Mouse (Mus musculus) limb, embryonic 11.5 days (tissue): Measurements from ENCODE around the gene Pex11g. TPM values are rescaled to one million over a fixed set of nuclear protein-coding genes. Genes with fewer than 3 reads are reported as not detected.

Experiments
- polyA plus RNA-seq: library from polyadenylated mRNA; unstranded; fragments of >200 nt; fragmentation: Nextera tagmentation; extraction: Ambion mirVana; gene quantifications from 2 replicates; pipeline ENCODE4 v1.2.1, GENCODE M21; 2014

Gene Pex11g
- polyA plus RNA-seq, 1 experiment from 2014 or later: 2.9 TPM

Other genes with a start within 250 kb of the Pex11g start
- 34.9 and 37.9 TPM in 2 replicates for gene Insr, start 188.1 kb downstream of the Pex11g start, polyA plus RNA-seq
- not detected in 2 replicates for gene A430078G23Rik, start 114.3 kb downstream of the Pex11g start, polyA plus RNA-seq
- 8.2 TPM in 2 replicates for gene Arhgef18, start 74.7 kb downstream of the Pex11g start, polyA plus RNA-seq
- 0.13 TPM in 1 of 2 replicates, not detected in the other for gene Tex45, start 3.2 kb upstream of the Pex11g start, polyA plus RNA-seq
- 28.3 and 39.0 TPM in 2 replicates for gene Zfp358, start 25.5 kb upstream of the Pex11g start, polyA plus RNA-seq
- gene Mcoln1, start 32.8 kb upstream of the Pex11g start, polyA plus RNA-seq: 44.1 and 46.5 TPM in 2 replicates
- 13.4 and 15.7 TPM in 2 replicates for gene Pnpla6, start 47.7 kb upstream of the Pex11g start, polyA plus RNA-seq
- 3.9 and 4.1 TPM in 2 replicates for gene C330021F23Rik, start 100.3 kb upstream of the Pex11g start, polyA plus RNA-seq
- gene Camsap3, start 119.6 kb upstream of the Pex11g start, polyA plus RNA-seq: 6.0 and 7.4 TPM in 2 replicates
- gene Xab2, start 153.6 kb upstream of the Pex11g start, polyA plus RNA-seq: 61.3 and 68.1 TPM in 2 replicates
- gene Pet100, start 153.9 kb upstream of the Pex11g start, polyA plus RNA-seq: 106 and 107 TPM in 2 replicates
- 2.6 and 4.5 TPM in 2 replicates for gene Pcp2, start 157.9 kb upstream of the Pex11g start, polyA plus RNA-seq
- gene Stxbp2, start 163.3 kb upstream of the Pex11g start, polyA plus RNA-seq: 20.3 and 27.9 TPM in 2 replicates
- gene Retn, start 188.1 kb upstream of the Pex11g start, polyA plus RNA-seq: not detected in 2 replicates
- 0.09 TPM in 1 of 2 replicates, not detected in the other for gene Mcemp1, start 198.1 kb upstream of the Pex11g start, polyA plus RNA-seq
- 11.0 and 14.1 TPM in 2 replicates for gene Fcor, start 204.7 kb upstream of the Pex11g start, polyA plus RNA-seq
- 31.9 and 36.5 TPM in 2 replicates for gene Trappc5, start 208.6 kb upstream of the Pex11g start, polyA plus RNA-seq
- 0.24 TPM in 1 of 2 replicates, not detected in the other for gene Fcer2a, start 226.5 kb upstream of the Pex11g start, polyA plus RNA-seq